Mouse (Mus musculus) MEL (cell line): Measurements from ENCODE around the gene Rap1b.

Source experiments
- CTCF ChIP-seq, 3 experiments: IDR thresholded peaks in 2 of 3; conservative IDR thresholded peaks in 1 of 3; 2 replicates each; pipeline ENCODE4 v1.5.1; 2011 to 2012; ENCODE audit warnings: low read length in 3 of 3, low read depth in 2 of 3, mild to moderate bottlenecking in 2 of 3, improper control_type of control experiment in 1 of 3, inconsistent platforms in 1 of 3, mixed read lengths in 1 of 3, moderate library complexity in 1 of 3; ENCODE audit not compliant: control insufficient read depth in 1 of 3, insufficient read depth in 1 of 3, poor library complexity in 1 of 3, severe bottlenecking in 1 of 3
- E2F4 ChIP-seq: IDR thresholded peaks from 2 replicates; pipeline ENCODE4 v1.6.1; 2011; ENCODE audit warnings: low read depth, low read length, improper control_type of control experiment, borderline replicate concordance
- GATA1 ChIP-seq: IDR thresholded peaks from 2 replicates; pipeline ENCODE4 v1.6.1; 2011; ENCODE audit warnings: low read depth, low read length, improper control_type of control experiment
- MAFK ChIP-seq: IDR thresholded peaks from 2 replicates; pipeline ENCODE4 v1.6.1; 2011; ENCODE audit warnings: low read depth, mild to moderate bottlenecking, low read length, improper control_type of control experiment, borderline replicate concordance
- MAX ChIP-seq: IDR thresholded peaks from 2 replicates; pipeline ENCODE4 v1.6.1; 2011; ENCODE audit warnings: low read length, improper control_type of control experiment
- MYB ChIP-seq: IDR thresholded peaks from 2 replicates; pipeline ENCODE4 v1.6.1; 2011; ENCODE audit warnings: mild to moderate bottlenecking, low read depth, low read length, improper control_type of control experiment
- MYC ChIP-seq: IDR thresholded peaks from 2 replicates; pipeline ENCODE4 v1.6.1; 2011; ENCODE audit warnings: low read depth, mild to moderate bottlenecking, low read length, improper control_type of control experiment, moderate library complexity
- NELFE ChIP-seq: IDR thresholded peaks from 2 replicates; pipeline ENCODE4 v1.6.1; 2011; ENCODE audit warnings: low read depth, low read length, improper control_type of control experiment
- POLR2A ChIP-seq, 2 experiments: IDR thresholded peaks; 2 replicates each; pipeline ENCODE4 v1.6.1; 2011 to 2012; ENCODE audit warnings: low read length in 2 of 2, mild to moderate bottlenecking in 2 of 2, control low read depth in 1 of 2, improper control_type of control experiment in 1 of 2, low read depth in 1 of 2, moderate library complexity in 1 of 2; ENCODE audit not compliant: control insufficient read depth in 1 of 2, insufficient read depth in 1 of 2, poor library complexity in 1 of 2
- SMC3 ChIP-seq: IDR thresholded peaks from 2 replicates; pipeline ENCODE4 v1.6.1; 2011; ENCODE audit warnings: low read depth, low read length, improper control_type of control experiment
- USF2 ChIP-seq, 2 experiments: IDR thresholded peaks; 2 replicates each; pipeline ENCODE4 v1.6.1; 2011 to 2012; ENCODE audit warnings: improper control_type of control experiment in 2 of 2, low read length in 2 of 2, borderline replicate concordance in 1 of 2, inconsistent platforms in 1 of 2, low read depth in 1 of 2, mild to moderate bottlenecking in 1 of 2; ENCODE audit not compliant: insufficient read depth in 1 of 2
- ZMIZ1 ChIP-seq: IDR thresholded peaks from 2 replicates; pipeline ENCODE4 v1.6.1; 2012; ENCODE audit warnings: low read depth, mild to moderate bottlenecking, inconsistent platforms, low read length, improper control_type of control experiment, moderate library complexity

DNA sequence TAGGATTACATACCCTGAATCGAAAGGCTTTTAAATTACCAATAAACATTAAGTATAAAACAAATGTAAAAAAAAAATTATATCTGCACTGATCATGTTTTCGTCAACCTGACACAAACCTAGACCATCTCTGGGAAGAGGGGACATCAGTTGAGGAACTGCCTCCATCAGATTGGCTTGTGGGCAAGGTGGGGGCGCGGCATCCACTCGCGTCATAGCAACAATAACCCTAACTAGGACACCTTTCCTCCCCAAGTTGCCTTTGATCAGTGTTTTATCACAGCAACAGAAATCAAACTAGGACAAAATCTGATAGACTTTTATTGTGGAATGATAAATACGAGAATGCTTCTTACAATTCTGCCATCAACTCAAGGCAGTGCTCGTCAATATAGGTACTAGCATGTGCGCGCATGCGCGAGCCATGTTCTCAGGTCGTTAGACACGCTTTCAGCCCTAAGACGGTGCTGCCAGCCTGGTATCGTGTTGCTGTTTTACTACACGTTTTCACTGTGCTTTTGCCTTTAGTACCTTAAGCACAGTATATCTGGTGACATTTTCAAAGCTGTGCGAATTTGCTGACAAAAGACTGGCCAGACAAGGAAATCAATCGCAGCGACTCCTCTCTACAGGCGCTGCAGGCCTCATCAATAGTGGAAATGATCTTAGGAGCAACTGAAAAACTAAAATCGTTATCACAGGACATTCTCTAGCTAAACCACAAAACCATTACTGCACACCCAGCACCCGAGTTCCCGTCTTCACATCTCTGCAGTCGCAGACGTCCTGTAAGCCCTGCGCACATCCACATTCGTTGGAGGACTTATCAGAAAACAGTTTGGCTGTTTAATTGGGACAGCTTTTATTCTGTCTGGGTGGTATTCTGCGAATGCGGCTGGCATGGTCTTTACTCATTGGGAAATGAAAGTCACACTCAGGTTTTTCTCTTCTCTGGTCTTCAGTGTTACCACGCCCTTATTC is 41.7 kb downstream of the Rap1b start:
- peak; percentile 31 to 72; a peak in 2 of 4 replicates for TF ChIP-seq POLR2A (IDR thresholded peaks at IDR 0.05; ENCODE audit: control insufficient read depth in 1 of 2, insufficient read depth in 1 of 2, low read depth in 1 of 2, low read length in 2 of 2, poor library complexity in 1 of 2)
- TF ChIP-seq ZMIZ1 = no peak
- no peak for TF ChIP-seq CTCF (IDR thresholded peaks at IDR 0.05 in 2 of 3, conservative IDR thresholded peaks at IDR 0.05 in 1 of 3; ENCODE audit: control insufficient read depth in 1 of 3, insufficient read depth in 1 of 3, low read depth in 2 of 3, low read length in 3 of 3, poor library complexity in 1 of 3, severe bottlenecking in 1 of 3)
- TF ChIP-seq MAX = peak; percentile 87
- no peak for TF ChIP-seq USF2 (IDR thresholded peaks at IDR 0.05; ENCODE audit: borderline replicate concordance in 1 of 2, insufficient read depth in 1 of 2, low read depth in 1 of 2, low read length in 2 of 2)
- peak; percentile 72 for TF ChIP-seq MYB
- TF ChIP-seq MAFK = no peak
- no peak for TF ChIP-seq GATA1
- no peak for TF ChIP-seq E2F4
- TF ChIP-seq MYC = peak; percentile 78; the same call in 1 of the 2 replicates
- no peak for TF ChIP-seq SMC3
- peak; percentile 68 for TF ChIP-seq NELFE
